Mouse (Mus musculus) monocyte, adult 59 days (primary cell): ENCODE measurements around the gene Plch2. TPM values are rescaled to one million over a fixed set of nuclear protein-coding genes. Genes with fewer than 3 reads are reported as not detected.

ENCODE experiments used
- total RNA-seq, 2 experiments: library from RNA; stranded (reverse); gene quantifications; one replicate each; pipeline ENCODE4 v1.2.4; 2023

Gene Plch2
- total RNA-seq: not detected

DNA sequence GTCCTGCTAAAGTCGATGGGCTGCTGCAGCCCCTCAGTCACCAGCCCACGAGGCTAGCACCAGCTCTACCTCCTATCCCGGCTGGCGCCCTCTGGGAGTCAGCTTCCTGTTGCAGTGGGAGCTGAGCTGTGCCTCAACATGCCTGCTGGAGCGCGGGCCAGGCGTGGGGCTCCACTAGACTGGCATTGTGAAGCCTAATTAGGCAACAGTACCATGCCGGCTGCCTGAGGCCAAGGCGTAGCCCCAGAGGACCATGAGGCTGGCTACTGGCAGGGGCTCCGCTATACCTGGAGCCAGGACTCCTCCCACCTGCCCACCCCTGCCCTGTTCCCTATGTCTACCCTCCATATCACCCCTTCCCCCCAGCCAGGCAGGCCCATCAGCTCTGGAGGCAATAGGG, at the start of gene Plch2:
Plch2 (minus strand) TSS at position 61 of the 400 bp plus-strand sequence.

DNA sequence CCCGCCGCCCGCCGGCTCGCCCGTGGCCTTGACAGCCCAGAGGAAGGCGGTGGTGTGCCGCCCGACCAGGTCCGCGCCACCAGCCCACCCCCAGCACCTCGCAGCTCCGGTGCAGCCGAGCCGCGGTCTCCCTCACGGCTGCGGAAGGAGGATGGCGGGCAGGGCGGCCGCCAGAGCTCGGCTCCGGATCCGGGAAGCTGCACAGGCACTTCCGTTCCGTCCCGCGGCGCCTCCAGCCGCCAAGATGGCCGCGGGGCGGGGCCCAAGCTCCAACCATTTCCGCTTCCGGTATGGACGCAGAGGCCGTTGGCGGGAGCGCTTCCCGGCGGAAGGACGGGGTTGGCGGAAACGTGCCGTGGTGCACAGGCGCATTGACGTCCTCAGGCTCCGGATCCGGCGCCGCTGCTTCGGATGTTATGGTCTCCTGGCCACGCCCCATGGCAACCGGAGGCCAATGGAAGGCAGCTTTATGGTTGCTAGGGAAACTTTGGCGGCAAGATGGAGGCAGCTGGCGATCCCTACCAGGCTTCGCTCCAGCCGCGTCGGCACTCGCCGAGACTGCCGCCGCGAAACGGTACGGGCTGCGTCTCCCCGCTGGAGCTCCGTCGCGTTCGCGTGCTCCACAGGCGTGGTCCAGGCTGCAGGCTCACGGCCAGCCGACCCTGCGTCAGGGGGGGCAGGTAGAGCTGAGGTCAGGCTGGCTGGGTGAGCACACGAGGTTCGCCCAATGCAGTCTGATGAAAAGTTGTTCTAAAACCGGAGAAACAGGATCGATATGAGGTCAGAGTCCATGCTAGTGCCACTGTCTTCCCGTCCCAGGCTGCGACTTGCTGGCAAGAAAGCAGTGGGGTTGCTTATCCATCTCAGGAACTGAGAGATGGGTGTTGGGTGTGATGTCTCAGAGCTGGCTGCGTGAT, 29.8 kb upstream of the Plch2 start, which contains the start of the genes Rer1 and Morn1:
Rer1 (minus strand) TSS at position 275 of the 917 bp plus-strand sequence.
Morn1 (plus strand) TSS at position 470 of the 917 bp plus-strand sequence.

GRCm38 (mm10) chr4:155066834-155067522, 10.4 kb upstream of the Plch2 start, which contains the start of gene Pex10:
Gene Pex10, plus strand, starts transcription at chr4:155067016.

GRCm38 (mm10) chr4:154963901-154964580, 92.5 kb downstream of the Plch2 start, which contains the start of gene Pank4:
Gene Pank4, plus strand, starts transcription at chr4:154964123.

GRCm38 (mm10) chr4:154960690-154961225, 95.8 kb downstream of the Plch2 start, which contains the start of gene Hes5:
Gene Hes5, plus strand, starts transcription at chr4:154960923.

Other genes with a start within 250 kb of the Plch2 start
- not detected for gene Ttc34, start 219.3 kb downstream of the Plch2 start, total RNA-seq
- 1 to 10 TPM in 1 of 2 experiments, under 1 TPM in 1; 0.18 to 1.0 TPM for gene Mmel1, start 187.2 kb downstream of the Plch2 start, total RNA-seq
- 10 to 100 TPM; 18.9 to 20.4 TPM for gene Fam213b, start 157.6 kb downstream of the Plch2 start, total RNA-seq
- 100 to 1,000 TPM in 1 of 2 experiments, 10 to 100 TPM in 1; 96.2 to 114 TPM for gene Tnfrsf14, start 128.2 kb downstream of the Plch2 start, total RNA-seq
- gene Hes5, start 95.9 kb downstream of the Plch2 start, total RNA-seq: not detected
- gene Pank4, start 92.7 kb downstream of the Plch2 start, total RNA-seq: 10 to 100 TPM; 39.6 to 40.8 TPM
- gene Pex10, start 10.2 kb upstream of the Plch2 start, total RNA-seq: 1 to 10 TPM; 7.7 to 9.5 TPM
- gene Rer1, start 29.6 kb upstream of the Plch2 start, total RNA-seq: 10 to 100 TPM; 60.0 to 67.7 TPM
- gene Morn1, start 29.8 kb upstream of the Plch2 start, total RNA-seq: 1 to 10 TPM; 1.5 to 2.3 TPM
- 10 to 100 TPM; 41.7 to 45.4 TPM for gene Ski, start 165.8 kb upstream of the Plch2 start, total RNA-seq
- gene Faap20, start 193.0 kb upstream of the Plch2 start, total RNA-seq: 10 to 100 TPM; 25.1 to 28.0 TPM